Mouse (Mus musculus): ENCODE data around the gene Lsm4. TPM values are rescaled to one million over a fixed set of nuclear protein-coding genes. Genes with fewer than 3 reads are reported as not detected.

The Lsm4 gene
- total and polyA plus RNA-seq, 2 experiments = 30.8 to 51.8 TPM

DNA sequence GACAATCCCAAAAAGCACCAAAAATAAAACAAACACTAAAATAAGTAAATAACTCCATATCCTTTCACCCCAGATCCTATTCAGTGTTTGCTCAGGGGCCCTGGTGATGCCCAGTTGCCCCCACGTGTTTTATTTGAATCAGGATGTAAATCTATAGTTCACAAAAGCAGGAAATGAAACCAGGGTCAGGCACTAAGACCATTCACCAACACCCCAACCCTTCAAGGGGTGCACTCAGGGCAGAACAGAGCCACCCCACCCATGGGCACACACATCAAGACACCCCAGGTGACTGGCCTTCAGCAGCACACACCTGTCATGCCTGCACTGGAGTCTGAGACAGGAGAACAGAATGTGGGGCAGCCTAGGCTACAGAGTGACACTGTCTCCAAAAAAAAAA lies 18.9 kb upstream of the Lsm4 start:
- WGBS = 29% methylated on average over 1 of the region's 1 CpGs
- no peak overlapping the region for H3K4me3 ChIP-seq (ENCODE audit: insufficient read depth, low read depth, low read length)
- no peak for DNase-seq (ENCODE audit: extremely low read depth, low read depth, low spot score)

DNA sequence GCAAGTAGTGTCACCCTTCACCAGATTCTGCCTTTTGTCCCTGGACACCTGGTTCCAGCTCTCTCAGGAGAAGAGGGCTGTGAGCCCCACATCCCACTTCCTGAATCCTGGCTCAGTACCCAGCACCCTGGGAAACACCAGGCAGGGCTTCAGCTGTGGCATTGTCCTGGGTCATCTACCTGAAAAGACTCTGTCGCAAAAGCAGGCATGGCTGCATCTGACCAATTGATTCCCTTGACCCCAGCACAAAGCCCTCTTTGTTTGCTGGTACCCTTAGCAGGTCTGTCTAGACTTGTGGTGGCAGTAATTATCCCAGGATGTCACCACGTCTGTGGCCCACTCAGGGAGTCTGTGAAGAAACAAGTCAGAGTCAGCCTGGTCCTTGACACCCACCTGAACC lies 17.6 kb upstream of the Lsm4 start:
- Histone ChIP-seq H3K36me3 (ENCODE audit: control insufficient read depth, insufficient read depth, low read length) (peaks cover 30% of the 10 kb centered on the region), H3K9ac (ENCODE audit: low read depth, low read length) (no peak overlapping the region), H3K79me2 (ENCODE audit: control insufficient read depth, insufficient read depth, low read length) (peaks cover 19% of the 10 kb centered on the region; the same call in 1 of the 2 replicates), H3K27ac (replicated peaks; ENCODE audit: insufficient read depth, low read depth, low read length) (no peak overlapping the region), H3K27me3 (ENCODE audit: control insufficient read depth, insufficient read depth, low read length) (no peaks in the 10 kb centered on the region), H3K4me1 (ENCODE audit: control insufficient read depth, insufficient read depth, low read length) (peaks cover 22% of the 10 kb centered on the region), H3K4me3 (ENCODE audit: insufficient read depth, low read depth, low read length) (no peak overlapping the region)
- WGBS = 71% methylated on average over 2 of the region's 2 CpGs
- TF ChIP-seq POLR2A (IDR thresholded peaks at IDR 0.05; ENCODE audit: extremely low read depth, insufficient read depth, low read length) = no peak
- TF ChIP-seq CTCF (IDR thresholded peaks at IDR 0.05; ENCODE audit: low read depth, low read length) = no peak
- no peak for DNase-seq (ENCODE audit: extremely low read depth, low read depth, low spot score)

More for the DNA sequence above, 18.9 kb upstream of the Lsm4 start:
- Histone ChIP-seq H3K27ac (replicated peaks; ENCODE audit: insufficient read depth, low read depth, low read length) (no peak overlapping the region; the same call in 1 of the 2 replicates), H3K36me3 (ENCODE audit: control insufficient read depth, insufficient read depth, low read length) (peaks cover 37% of the 10 kb centered on the region), H3K4me1 (ENCODE audit: control insufficient read depth, insufficient read depth, low read length) (peaks cover 28% of the 10 kb centered on the region), H3K27me3 (ENCODE audit: control insufficient read depth, insufficient read depth, low read length) (no peaks in the 10 kb centered on the region), H3K9ac (ENCODE audit: low read depth, low read length) (0 out of 2 replicates have a peak overlapping the region, but pooled peaks have one; percentile 18), H3K79me2 (ENCODE audit: control insufficient read depth, insufficient read depth, low read length) (peaks cover 19% of the 10 kb centered on the region; the same call in 1 of the 2 replicates)
- TF ChIP-seq CTCF (IDR thresholded peaks at IDR 0.05; ENCODE audit: low read depth, low read length) (no peak), POLR2A (IDR thresholded peaks at IDR 0.05; ENCODE audit: extremely low read depth, insufficient read depth, low read length) (no peak)

- no peak overlapping the region for H3K4me3 ChIP-seq (ENCODE audit: insufficient read depth, low read depth, low read length)
- H3K4me1 ChIP-seq (ENCODE audit: control insufficient read depth, insufficient read depth, low read length) = peaks cover 23% of the 10 kb centered on the region
- H3K9ac ChIP-seq (ENCODE audit: low read depth, low read length) = no peak overlapping the region
- H3K36me3 ChIP-seq (ENCODE audit: control insufficient read depth, insufficient read depth, low read length) = peaks cover 26% of the 10 kb centered on the region
- no peak for DNase-seq (ENCODE audit: extremely low read depth, low read depth, low spot score)
- H3K27ac ChIP-seq (replicated peaks; ENCODE audit: insufficient read depth, low read depth, low read length) = no peak overlapping the region
- WGBS = 79% methylated on average over 13 of the region's 13 CpGs
- peaks cover 19% of the 10 kb centered on the region; the same call in 1 of the 2 replicates for H3K79me2 ChIP-seq (ENCODE audit: control insufficient read depth, insufficient read depth, low read length)
- TF ChIP-seq CTCF (IDR thresholded peaks at IDR 0.05; ENCODE audit: low read depth, low read length) (no peak), POLR2A (IDR thresholded peaks at IDR 0.05; ENCODE audit: extremely low read depth, insufficient read depth, low read length) (no peak)
- H3K27me3 ChIP-seq (ENCODE audit: control insufficient read depth, insufficient read depth, low read length) = no peaks in the 10 kb centered on the region
These were observed 16.8 kb upstream of the Lsm4 start for GRCm38 (mm10) chr8:70656193-70656790.

- peak; percentile 70 for DNase-seq (ENCODE audit: extremely low read depth, low read depth, low spot score)
- no peaks in the 10 kb centered on the region for H3K27me3 ChIP-seq (ENCODE audit: control insufficient read depth, insufficient read depth, low read length)
- peak overlapping the region; percentile 35; the same call in 1 of the 2 replicates for H3K9ac ChIP-seq (ENCODE audit: low read depth, low read length)
- H3K4me3 ChIP-seq (ENCODE audit: insufficient read depth, low read depth, low read length) = no peak overlapping the region
- peaks cover 23% of the 10 kb centered on the region for H3K4me1 ChIP-seq (ENCODE audit: control insufficient read depth, insufficient read depth, low read length)
- TF ChIP-seq POLR2A (IDR thresholded peaks at IDR 0.05; ENCODE audit: extremely low read depth, insufficient read depth, low read length) (no peak), CTCF (IDR thresholded peaks at IDR 0.05; ENCODE audit: low read depth, low read length) (no peak)
- H3K36me3 ChIP-seq (ENCODE audit: control insufficient read depth, insufficient read depth, low read length) = peaks cover 19% of the 10 kb centered on the region
- H3K27ac ChIP-seq (replicated peaks; ENCODE audit: insufficient read depth, low read depth, low read length) = peak overlapping the region; percentile 82
- peaks cover 17% of the 10 kb centered on the region; the same call in 1 of the 2 replicates for H3K79me2 ChIP-seq (ENCODE audit: control insufficient read depth, insufficient read depth, low read length)
- 12% methylated on average over 3 of the region's 3 CpGs for WGBS
These were observed 15.8 kb upstream of the Lsm4 start for GRCm38 (mm10) chr8:70657214-70657613.

GRCm38 (mm10) chr8:70657739-70658138 lies 15.3 kb upstream of the Lsm4 start:
- Histone ChIP-seq H3K79me2 (ENCODE audit: control insufficient read depth, insufficient read depth, low read length) (peaks cover 12% of the 10 kb centered on the region; the same call in 1 of the 2 replicates), H3K27ac (replicated peaks; ENCODE audit: insufficient read depth, low read depth, low read length) (peak overlapping the region; percentile 82), H3K36me3 (ENCODE audit: control insufficient read depth, insufficient read depth, low read length) (peaks cover 16% of the 10 kb centered on the region), H3K4me1 (ENCODE audit: control insufficient read depth, insufficient read depth, low read length) (peaks cover 20% of the 10 kb centered on the region), H3K9ac (ENCODE audit: low read depth, low read length) (peak overlapping the region; percentile 35), H3K4me3 (ENCODE audit: insufficient read depth, low read depth, low read length) (no peak overlapping the region), H3K27me3 (ENCODE audit: control insufficient read depth, insufficient read depth, low read length) (no peaks in the 10 kb centered on the region)
- no peak for TF ChIP-seq CTCF (IDR thresholded peaks at IDR 0.05; ENCODE audit: low read depth, low read length)
- TF ChIP-seq POLR2A (IDR thresholded peaks at IDR 0.05; ENCODE audit: extremely low read depth, insufficient read depth, low read length) = no peak
- WGBS = 23% methylated on average over 2 of the region's 2 CpGs
- DNase-seq (ENCODE audit: extremely low read depth, low read depth, low spot score) = peak; percentile 56

Data from liver, adult 2 months (tissue).